Mouse (Mus musculus): Measurements from ENCODE around the gene Ccpg1os.

DNA sequence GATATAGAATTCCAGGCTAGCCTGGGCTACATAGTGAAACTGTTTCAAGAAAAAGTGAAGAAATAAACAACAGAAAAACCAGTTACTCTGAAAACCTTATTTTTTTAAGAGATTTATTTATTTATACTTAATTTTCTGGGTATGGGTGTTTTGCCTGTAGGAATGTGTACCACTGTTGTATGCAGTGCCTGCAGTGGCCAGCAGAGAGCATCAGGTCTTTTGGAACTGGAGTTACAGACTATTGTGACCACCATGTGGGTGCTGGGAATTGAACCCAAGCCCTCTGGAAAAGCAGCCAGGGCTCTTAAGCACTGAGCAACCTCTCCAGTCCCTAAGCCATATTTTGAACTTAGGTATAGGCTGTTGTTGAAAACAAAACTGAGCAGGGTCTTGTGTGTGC, 12.2 kb downstream of the Ccpg1os start:
- no peak for TF ChIP-seq CTCF (IDR thresholded peaks at IDR 0.05; ENCODE audit: control insufficient read depth, insufficient read depth, low read length)
- TF ChIP-seq POLR2A (IDR thresholded peaks at IDR 0.05; ENCODE audit: borderline replicate concordance, control insufficient read depth, low read depth, low read length), result no peak

Data from bone marrow, adult 2 months (tissue).